Mouse (Mus musculus) intestine, embryonic 16.5 days (tissue): ENCODE data around the gene Prkar2a. TPM values are rescaled to one million over a fixed set of nuclear protein-coding genes. Genes with fewer than 3 reads are reported as not detected.
A peak's percentile ranks its signal among the peaks of the same experiment; 100 is the strongest.

Experiments
- ATAC-seq: fragments of 200-750 bp; cut with Nextera tagmentation; 2 replicates; pipeline ENCODE4 v1.8.0; 2017; ENCODE audit warnings: moderate TSS enrichment, moderate library complexity
- H3K27ac ChIP-seq: fragments of 300-500 bp; sonication (generic); 2 replicates; pipeline ENCODE4 v1.5.1; 2014; ENCODE audit warnings: mild to moderate bottlenecking, low read length
- H3K27me3 ChIP-seq: fragments of 300-500 bp; sonication (generic); replicated peaks from 2 replicates; pipeline ENCODE4 v1.6.1; 2014; ENCODE audit warnings: low read length, control low read depth, mixed read lengths; ENCODE audit not compliant: control insufficient read depth, insufficient read depth
- H3K36me3 ChIP-seq: fragments of 300-500 bp; sonication (generic); 2 replicates; pipeline ENCODE4 v1.6.1; 2014; ENCODE audit warnings: low read length, control low read depth; ENCODE audit not compliant: control insufficient read depth, insufficient read depth
- H3K4me1 ChIP-seq: fragments of 300-500 bp; sonication (generic); 2 replicates; pipeline ENCODE4 v1.6.1; 2014; ENCODE audit warnings: low read length, control low read depth, mixed read lengths; ENCODE audit not compliant: control insufficient read depth, insufficient read depth
- H3K4me2 ChIP-seq: fragments of 300-500 bp; sonication (generic); 2 replicates; pipeline ENCODE4 v1.6.1; 2014; ENCODE audit warnings: low read depth, low read length, control low read depth
- H3K4me3 ChIP-seq: fragments of 300-500 bp; sonication (generic); 2 replicates; pipeline ENCODE4 v1.5.1; 2014; ENCODE audit warnings: mild to moderate bottlenecking, low read length
- H3K9ac ChIP-seq: fragments of 300-500 bp; sonication (generic); 2 replicates; pipeline ENCODE4 v1.6.1; 2014; ENCODE audit warnings: low read depth, low read length
- H3K9me3 ChIP-seq: fragments of 300-500 bp; sonication (generic); 2 replicates; pipeline ENCODE4 v1.6.1; 2016; ENCODE audit warnings: low read length, control low read depth; ENCODE audit not compliant: control insufficient read depth
- WGBS: fragments of 180-500 bp; shearing (Covaris S2); extraction: QIAGEN DNeasy Blood & Tissue Kit; methylation state at CpG from one replicate; pipeline ENCODE4 v1.1.7; 2014; 5-methylcytosine and 5-hydroxymethylcytosine counted together
- polyA plus RNA-seq: library from polyadenylated mRNA; unstranded; fragments of >200 nt; fragmentation: Nextera tagmentation; extraction: Ambion mirVana; gene quantifications from 2 replicates; pipeline ENCODE4 v1.2.1, GENCODE M21; 2015

Gene Prkar2a
- polyA plus RNA-seq, 1 experiment from 2014 or later: 32.8 TPM

DNA sequence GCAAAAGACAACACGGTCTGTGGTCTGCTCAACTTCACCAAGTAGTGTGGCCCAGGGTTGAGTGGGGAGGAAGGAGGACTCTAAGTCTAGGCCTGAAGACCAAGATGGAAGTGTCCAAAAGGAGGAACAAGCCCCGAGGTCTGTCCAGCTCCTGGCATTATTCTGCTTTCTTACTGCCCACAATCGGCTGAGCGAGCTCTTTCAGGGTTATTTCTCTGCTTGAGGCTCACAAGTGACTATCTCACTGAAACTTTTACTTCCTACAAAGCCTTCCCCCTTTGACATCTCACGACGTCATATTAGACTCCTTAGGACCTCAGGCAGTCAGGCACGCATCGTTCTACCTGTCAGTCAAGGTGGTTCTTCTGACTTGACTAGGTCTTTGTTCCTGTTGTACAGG is 2.3 kb downstream of the Prkar2a start:
- Histone ChIP-seq H3K4me2 (peak overlapping the region; percentile 74), H3K36me3 (no peaks in the 10 kb centered on the region), H3K27ac (peak overlapping the region; percentile 92), H3K9ac (peak overlapping the region; percentile 93), H3K9me3 (no peaks in the 10 kb centered on the region), H3K4me1 (peaks cover 47% of the 10 kb centered on the region), H3K4me3 (peak overlapping the region; percentile 86), H3K27me3 (no peaks in the 10 kb centered on the region)
- peak; percentile 22; the same call in 1 of the 2 replicates for ATAC-seq
- WGBS: 63% methylated on average over 8 of the region's 8 CpGs

DNA sequence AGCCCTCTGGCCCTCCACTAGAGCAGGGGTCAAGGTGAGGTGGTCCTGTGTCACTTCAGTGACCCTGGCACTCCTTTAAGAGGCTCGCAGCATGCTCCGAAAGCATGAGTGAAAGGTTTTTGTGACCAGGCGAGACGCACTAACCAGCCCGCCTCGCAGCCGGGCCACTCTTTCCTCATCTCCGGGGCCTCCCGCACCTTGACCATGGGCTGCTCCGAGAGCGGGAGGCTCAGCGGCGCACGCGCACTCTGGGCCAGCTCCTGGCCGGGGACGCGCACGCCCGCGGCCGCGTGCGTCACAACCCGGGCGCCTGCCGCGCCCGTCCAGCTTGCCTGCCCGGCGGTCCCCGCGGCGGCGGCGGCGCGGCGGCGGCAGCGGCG is 2.7 kb downstream of the Prkar2a start:
- H3K9me3 ChIP-seq: no peaks in the 10 kb centered on the region
- H3K4me1 ChIP-seq: peaks cover 43% of the 10 kb centered on the region
- under 1% methylated on average over 34 of the region's 42 CpGs for whole genome bisulfite sequencing
- H3K9ac ChIP-seq: peak overlapping the region; percentile 93
- H3K4me3 ChIP-seq: peak overlapping the region; percentile 86
- peak overlapping the region; percentile 92 for H3K27ac ChIP-seq
- peak; percentile 91 for ATAC-seq
- H3K36me3 ChIP-seq: no peaks in the 10 kb centered on the region
- H3K27me3 ChIP-seq: no peaks in the 10 kb centered on the region
- peak overlapping the region; percentile 74 for H3K4me2 ChIP-seq

DNA sequence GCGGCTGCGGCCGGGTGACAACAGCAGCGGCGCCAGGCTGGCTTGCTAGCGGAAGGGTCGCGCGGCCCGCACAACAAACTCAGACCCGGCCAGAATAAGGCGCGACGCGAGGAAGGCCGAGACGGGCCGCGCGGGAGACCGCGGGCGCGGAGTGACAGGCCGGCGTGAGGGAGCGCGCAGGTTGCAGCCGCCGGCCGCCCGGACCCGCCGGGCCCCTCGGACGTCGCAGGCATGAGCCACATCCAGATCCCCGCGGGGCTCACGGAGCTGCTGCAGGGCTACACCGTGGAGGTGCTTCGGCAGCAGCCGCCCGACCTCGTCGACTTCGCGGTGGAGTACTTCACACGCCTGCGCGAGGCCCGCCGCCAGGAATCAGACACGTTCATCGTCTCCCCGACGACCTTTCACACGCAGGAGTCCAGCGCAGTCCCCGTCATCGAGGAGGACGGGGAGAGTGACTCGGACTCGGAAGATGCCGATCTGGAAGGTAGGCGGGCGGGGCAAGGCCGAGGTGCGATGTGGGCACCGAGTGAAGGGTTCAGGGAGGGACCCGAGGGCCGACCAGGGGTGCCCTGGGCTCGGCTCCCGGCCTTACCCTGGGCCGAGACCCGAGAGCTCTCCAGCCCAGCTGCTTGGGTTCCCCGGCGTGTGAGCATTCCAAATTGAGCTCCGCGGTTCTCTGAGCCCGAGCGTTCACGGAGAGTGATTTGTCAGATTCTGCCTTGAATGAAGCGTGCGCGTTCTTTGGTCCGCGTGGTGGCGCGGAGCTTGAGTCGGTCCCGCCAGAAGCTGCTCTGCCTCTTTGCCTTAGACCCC is 3.3 kb downstream of the Prkar2a start:
- peak; percentile 54 for ATAC-seq
- Histone ChIP-seq H3K36me3 (no peaks in the 10 kb centered on the region), H3K4me1 (peaks cover 38% of the 10 kb centered on the region), H3K27me3 (no peaks in the 10 kb centered on the region), H3K27ac (peak overlapping the region; percentile 79), H3K4me3 (peak overlapping the region; percentile 86), H3K9me3 (no peaks in the 10 kb centered on the region), H3K9ac (peak overlapping the region; percentile 93), H3K4me2 (peak overlapping the region; percentile 74)
- WGBS: under 1% methylated on average over 87 of the region's 92 CpGs

DNA sequence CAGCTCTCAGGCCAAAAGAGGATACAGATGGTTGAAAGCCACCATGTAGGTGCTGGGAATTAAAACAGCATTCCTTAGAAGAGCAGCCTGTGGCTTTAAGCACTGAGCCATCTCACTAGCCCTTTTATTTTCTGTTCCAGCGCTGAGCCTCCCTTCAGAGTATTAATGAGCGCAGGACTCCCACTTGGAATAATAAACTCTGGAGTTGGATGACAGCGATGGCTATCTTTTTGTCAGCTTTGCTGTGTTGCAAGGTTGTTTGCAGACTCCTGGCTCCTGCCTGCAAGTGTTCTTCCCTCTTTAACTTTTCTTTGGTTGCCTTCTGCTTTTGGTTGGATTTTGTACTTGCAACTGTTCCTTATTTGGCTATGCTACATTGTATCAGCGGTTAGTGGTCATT is 4.8 kb downstream of the Prkar2a start:
- Histone ChIP-seq H3K9me3 (no peaks in the 10 kb centered on the region), H3K9ac (no peak overlapping the region), H3K27ac (no peak overlapping the region), H3K4me1 (peaks cover 28% of the 10 kb centered on the region), H3K4me2 (peak overlapping the region; percentile 74), H3K27me3 (no peaks in the 10 kb centered on the region), H3K36me3 (peaks cover 5% of the 10 kb centered on the region; the same call in 1 of the 2 replicates), H3K4me3 (peak overlapping the region; percentile 86; the same call in 1 of the 2 replicates)
- no peak for ATAC-seq
- WGBS: 76% methylated on average over 4 of the region's 4 CpGs

DNA sequence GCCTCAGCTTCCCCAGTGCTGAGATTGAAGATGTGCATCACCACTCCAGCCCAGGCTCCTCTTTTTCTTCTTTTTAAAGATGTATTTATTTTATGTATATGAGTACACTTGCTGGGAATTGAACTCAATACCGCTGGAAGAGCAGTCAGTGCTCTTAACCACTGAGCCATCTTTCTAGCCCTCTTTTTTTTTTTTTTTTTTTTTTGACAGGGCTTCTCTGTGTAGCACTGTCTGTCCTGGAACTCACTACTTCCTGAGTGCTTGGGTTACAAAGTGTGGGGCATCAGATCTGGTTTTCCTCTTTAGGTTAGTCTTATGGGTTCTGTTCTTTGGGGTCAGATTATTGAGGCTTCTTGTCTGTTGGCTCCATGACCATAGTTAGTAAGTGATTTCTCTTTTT is 5.4 kb downstream of the Prkar2a start:
- H3K4me3 ChIP-seq: 0 out of 2 replicates have a peak overlapping the region, but pooled peaks have one; percentile 86
- 86% methylated on average over 1 of the region's 1 CpGs for WGBS
- no peaks in the 10 kb centered on the region for H3K9me3 ChIP-seq
- H3K36me3 ChIP-seq: peaks cover 5% of the 10 kb centered on the region; the same call in 1 of the 2 replicates
- H3K4me1 ChIP-seq: peaks cover 27% of the 10 kb centered on the region
- no peak for ATAC-seq
- peak overlapping the region; percentile 74; the same call in 1 of the 2 replicates for H3K4me2 ChIP-seq
- no peak overlapping the region for H3K27ac ChIP-seq
- no peak overlapping the region for H3K9ac ChIP-seq
- H3K27me3 ChIP-seq: no peaks in the 10 kb centered on the region

DNA sequence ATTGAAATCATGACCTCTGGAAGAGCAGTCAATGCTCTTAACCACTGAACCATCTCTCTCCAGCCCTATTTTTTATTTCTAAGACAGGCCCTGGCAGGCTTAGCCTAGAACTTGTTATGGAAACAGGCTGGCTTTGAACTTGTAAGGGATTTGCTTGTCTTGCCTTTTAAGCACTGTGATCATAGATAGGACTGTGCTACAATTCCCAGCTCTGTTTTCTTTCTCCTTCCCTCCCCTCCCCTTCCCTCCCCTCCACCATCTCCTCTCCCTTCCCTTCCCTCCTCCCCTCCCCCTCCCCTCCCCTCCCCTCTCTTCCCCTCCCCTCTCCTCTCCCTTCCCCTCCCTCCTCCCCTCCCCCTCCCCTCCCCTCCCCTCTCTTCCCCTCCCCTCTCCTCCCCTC is 13.4 kb downstream of the Prkar2a start:
- H3K27me3 ChIP-seq: no peaks in the 10 kb centered on the region
- no peak overlapping the region for H3K4me3 ChIP-seq
- peaks cover 5% of the 10 kb centered on the region; the same call in 1 of the 2 replicates for H3K36me3 ChIP-seq
- no peaks in the 10 kb centered on the region for H3K9me3 ChIP-seq
- no peak overlapping the region for H3K27ac ChIP-seq
- H3K4me1 ChIP-seq: peaks cover 18% of the 10 kb centered on the region
- no peak overlapping the region for H3K4me2 ChIP-seq
- H3K9ac ChIP-seq: no peak overlapping the region
- ATAC-seq: no peak

DNA sequence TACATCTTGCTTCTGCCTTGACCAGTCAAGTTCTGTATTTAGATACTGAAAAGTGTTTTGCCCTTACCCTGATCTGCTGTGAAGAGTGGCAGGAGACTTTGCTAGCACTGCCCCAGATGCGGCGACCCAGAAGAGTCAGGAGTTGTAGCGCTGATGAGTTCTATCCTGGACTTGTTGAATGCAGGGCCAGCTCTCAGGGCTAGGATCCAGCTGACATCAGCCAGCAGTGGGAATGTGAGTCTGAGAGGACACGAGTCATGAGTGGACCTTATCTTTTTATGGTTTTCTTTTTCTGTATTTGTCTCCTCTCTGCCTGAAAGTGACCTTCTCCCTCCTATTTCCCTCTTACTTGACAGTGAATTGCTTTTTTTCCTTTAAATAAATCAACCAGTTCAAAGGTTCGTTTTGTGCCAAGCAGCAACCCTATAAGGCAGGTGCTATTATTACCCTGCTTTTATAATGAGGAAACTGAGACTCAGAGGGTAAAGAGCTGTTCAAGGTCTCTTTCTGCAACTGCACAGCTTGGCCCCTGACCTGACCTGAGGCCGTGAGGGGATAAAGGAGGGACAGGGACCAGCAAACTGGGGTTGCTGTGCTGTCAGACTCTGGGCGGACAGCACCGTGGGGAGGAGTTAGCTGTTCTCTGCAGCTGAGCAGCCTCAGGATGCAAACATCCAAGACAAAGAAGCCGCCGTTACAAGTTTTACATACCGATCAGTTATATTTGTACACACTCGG is 14.4 kb downstream of the Prkar2a start:
- peaks cover 19% of the 10 kb centered on the region for H3K4me1 ChIP-seq
- H3K27me3 ChIP-seq: no peaks in the 10 kb centered on the region
- H3K36me3 ChIP-seq: no peaks in the 10 kb centered on the region
- H3K9me3 ChIP-seq: no peaks in the 10 kb centered on the region
- no peak overlapping the region; the same call in none of the 2 replicates for H3K4me3 ChIP-seq
- peak overlapping the region; percentile 50 for H3K9ac ChIP-seq
- peak overlapping the region; percentile 89 for H3K27ac ChIP-seq
- 23% methylated on average over 12 of the region's 12 CpGs for WGBS
- ATAC-seq: peak; percentile 95
- peak overlapping the region; percentile 29 for H3K4me2 ChIP-seq

DNA sequence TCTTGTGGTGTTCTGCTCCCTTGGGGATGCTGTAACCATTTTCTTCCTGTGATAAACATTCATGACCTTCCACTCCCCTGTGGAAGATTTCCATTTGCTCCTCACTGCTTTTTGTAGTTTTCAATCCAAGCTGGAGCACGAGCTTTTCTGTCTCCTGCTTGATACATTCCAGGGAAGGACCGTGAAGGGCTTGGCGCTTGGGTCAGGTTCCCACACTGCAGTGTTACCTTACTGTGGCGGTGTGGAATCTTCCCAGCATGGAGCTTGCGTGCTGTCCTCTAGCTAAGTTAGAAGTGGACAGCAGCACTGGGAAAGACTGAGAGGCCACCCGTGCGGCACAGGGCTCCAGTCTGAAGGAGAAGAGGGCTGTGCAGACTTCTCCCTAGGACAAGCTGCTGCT is 15.5 kb downstream of the Prkar2a start:
- peak overlapping the region; percentile 33; the same call in 1 of the 2 replicates for H3K9ac ChIP-seq
- ATAC-seq: no peak
- H3K36me3 ChIP-seq: no peaks in the 10 kb centered on the region
- H3K9me3 ChIP-seq: no peaks in the 10 kb centered on the region
- H3K4me2 ChIP-seq: no peak overlapping the region
- peak overlapping the region; percentile 61 for H3K27ac ChIP-seq
- WGBS: 47% methylated on average over 7 of the region's 7 CpGs
- H3K4me1 ChIP-seq: peaks cover 19% of the 10 kb centered on the region
- no peaks in the 10 kb centered on the region for H3K27me3 ChIP-seq
- no peak overlapping the region for H3K4me3 ChIP-seq

DNA sequence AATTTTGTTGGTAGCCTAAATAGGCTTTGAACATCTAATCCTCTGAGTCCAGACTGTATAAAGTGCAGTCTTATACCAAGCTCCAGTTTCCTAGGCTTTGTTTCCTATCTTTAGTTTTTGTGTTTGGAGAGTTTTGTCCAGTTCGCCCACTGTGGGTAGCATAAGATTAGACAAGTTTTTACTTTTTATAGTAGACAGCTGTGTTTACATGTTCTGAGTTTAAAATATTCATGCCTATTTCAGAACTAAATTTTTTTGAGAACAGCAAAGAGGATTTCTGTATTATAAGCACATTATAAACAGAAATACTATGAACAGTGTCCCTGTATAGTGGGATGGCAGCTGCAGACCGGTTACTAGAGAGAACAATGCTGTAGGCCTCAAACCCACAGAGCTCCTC is 18.1 kb downstream of the Prkar2a start:
- Histone ChIP-seq H3K27ac (no peak overlapping the region), H3K4me3 (no peak overlapping the region), H3K36me3 (no peaks in the 10 kb centered on the region), H3K9me3 (no peaks in the 10 kb centered on the region), H3K4me2 (no peak overlapping the region), H3K27me3 (no peaks in the 10 kb centered on the region), H3K9ac (no peak overlapping the region), H3K4me1 (peaks cover 19% of the 10 kb centered on the region)
- no peak for ATAC-seq
- WGBS: 73% methylated on average over 2 of the region's 2 CpGs
